Mouse (Mus musculus): Measurements from ENCODE around the gene Gm10720. TPM values are rescaled to one million over a fixed set of nuclear protein-coding genes. Genes with fewer than 3 reads are reported as not detected.

Gene Gm10720
- not detected for polyA plus RNA-seq (2014; fragmentation: Illumina TruSeq; extraction: RNeasy Lipid Tissue Mini Kit (QIAGEN cat#74804); ENCODE audit: low read depth, low replicate concordance)

GRCm38 (mm10) chr9:3015354-3015753 lies at the start of gene Gm10720:
TSS of gene Gm10720 (plus strand) at chr9:3015654.

GRCm38 (mm10) chr9:3000445-3000972 lies 14.9 kb upstream of the Gm10720 start, which contains the start of gene Gm10722:
TSS of gene Gm10722 (plus strand) at chr9:3000922.

GRCm38 (mm10) chr9:3002794-3003396 lies 12.6 kb upstream of the Gm10720 start, which contains the start of gene Gm11168:
TSS of gene Gm11168 (plus strand) at chr9:3003346.

GRCm38 (mm10) chr9:3012733-3013279 lies 2.6 kb upstream of the Gm10720 start, which contains the start of gene Gm10721:
TSS of gene Gm10721 (plus strand) at chr9:3013140.

GRCm38 (mm10) chr9:3017108-3017507 lies 1.7 kb downstream of the Gm10720 start, which contains the start of gene Gm10719:
TSS of gene Gm10719 (plus strand) at chr9:3017408.

DNA sequence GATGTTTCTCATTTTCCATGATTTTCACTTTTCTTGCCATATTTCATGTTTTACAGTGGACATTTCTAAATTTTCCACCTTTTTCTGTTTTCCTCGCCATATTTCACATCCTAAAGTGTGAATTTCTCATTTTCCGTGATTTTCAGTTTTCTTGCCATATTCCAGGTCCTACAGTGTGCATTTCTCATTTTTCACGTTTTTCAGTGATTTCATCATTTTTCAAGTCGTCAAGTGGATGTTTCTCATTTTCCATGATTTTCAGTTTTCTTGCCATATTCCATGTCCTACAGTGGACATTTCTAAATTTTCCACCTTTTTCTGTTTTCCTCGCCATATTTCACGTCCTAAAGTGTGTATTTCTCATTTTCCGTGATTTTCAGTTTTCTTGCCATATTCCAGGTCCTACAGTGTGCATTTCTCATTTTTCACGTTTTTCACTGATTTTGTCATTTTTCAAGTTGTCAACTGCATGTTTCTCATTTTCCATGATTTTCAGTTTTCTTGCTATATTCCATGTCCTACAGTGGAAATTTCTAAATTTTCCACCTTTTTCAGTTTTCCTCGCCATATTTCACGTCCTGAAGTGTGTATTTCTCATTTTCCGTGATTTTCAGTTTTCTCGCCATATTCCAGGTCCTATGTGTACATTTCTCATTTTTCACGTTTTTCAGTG lies 8.0 kb downstream of the Gm10720 start, which contains the start of gene Gm10718:
TSS of gene Gm10718 (plus strand) at position 236 of the 673 bp plus-strand sequence.

DNA sequence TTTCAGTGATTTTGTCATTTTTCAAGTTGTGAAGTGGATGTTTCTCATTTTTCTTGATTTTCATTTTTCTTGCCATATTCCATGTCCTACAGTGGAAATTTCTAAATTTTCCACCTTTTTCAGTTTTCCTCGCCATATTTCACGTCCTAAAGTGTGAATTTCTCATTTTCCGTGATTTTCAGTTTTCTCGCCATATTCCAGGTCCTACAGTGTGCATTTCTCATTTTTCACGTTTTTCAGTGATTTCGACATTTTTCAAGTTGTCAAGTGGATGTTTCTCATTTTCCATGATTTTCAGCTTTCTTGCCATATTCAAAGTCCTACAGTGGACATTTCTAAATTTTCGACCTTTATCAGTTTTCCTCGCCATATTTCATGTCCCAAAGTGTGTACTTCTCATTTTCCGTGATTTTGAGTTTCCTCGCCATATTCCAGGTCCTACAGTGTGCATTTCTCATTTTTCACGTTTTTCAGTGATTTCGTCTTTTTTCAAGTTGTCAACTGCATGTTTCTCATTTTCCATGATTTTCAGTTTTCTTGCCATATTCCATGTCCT lies 9.5 kb downstream of the Gm10720 start, which contains the start of gene Gm10717:
TSS of gene Gm10717 (plus strand) at position 506 of the 556 bp plus-strand sequence.

DNA sequence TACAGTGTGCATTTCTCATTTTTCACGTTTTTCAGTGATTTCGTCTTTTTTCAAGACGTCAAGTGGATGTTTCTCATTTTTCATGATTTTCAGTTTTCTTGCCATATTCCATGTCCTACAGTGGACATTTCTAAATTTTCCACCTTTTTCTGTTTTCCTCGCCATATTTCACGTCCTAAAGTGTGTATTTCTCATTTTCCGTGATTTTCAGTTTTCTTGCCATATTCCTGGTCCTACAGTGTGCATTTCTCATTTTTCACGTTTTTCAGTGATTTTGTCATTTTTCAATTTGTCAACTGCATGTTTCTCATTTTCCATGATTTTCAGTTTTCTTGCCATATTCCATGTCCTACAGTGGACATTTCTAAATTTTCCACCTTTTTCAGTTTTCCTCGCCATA lies 18.8 kb downstream of the Gm10720 start, which contains the start of gene Gm17535:
TSS of gene Gm17535 (plus strand) at position 301 of the 400 bp plus-strand sequence.

DNA sequence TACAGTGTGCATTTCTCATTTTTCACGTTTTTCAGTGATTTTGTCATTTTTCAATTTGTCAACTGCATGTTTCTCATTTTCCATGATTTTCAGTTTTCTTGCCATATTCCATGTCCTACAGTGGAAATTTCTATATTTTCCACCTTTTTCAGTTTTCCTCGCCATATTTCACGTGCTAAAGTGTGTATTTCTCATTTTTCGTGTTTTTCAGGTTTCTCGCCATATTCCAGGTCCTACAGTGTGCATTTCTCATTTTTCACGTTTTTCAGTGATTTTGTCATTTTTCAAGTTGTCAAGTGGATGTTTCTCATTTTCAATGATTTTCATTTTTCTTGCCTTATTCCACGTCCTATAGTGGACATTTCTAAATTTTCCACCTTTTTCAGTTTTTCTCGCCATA lies 21.1 kb downstream of the Gm10720 start, which contains the start of gene Gm10715:
TSS of gene Gm10715 (plus strand) at position 301 of the 400 bp plus-strand sequence.

Other genes starting within 250 kb of the Gm10720 start
- gene Gm10722, start 14.7 kb upstream of the Gm10720 start, polyA plus RNA-seq (2014; fragmentation: Illumina TruSeq; extraction: RNeasy Lipid Tissue Mini Kit (QIAGEN cat#74804); ENCODE audit: low read depth, low replicate concordance), result not detected
- not detected for gene Gm11168, start 12.3 kb upstream of the Gm10720 start, polyA plus RNA-seq (2014; fragmentation: Illumina TruSeq; extraction: RNeasy Lipid Tissue Mini Kit (QIAGEN cat#74804); ENCODE audit: low read depth, low replicate concordance)
- gene Gm10721, start 2.5 kb upstream of the Gm10720 start, polyA plus RNA-seq (2014; fragmentation: Illumina TruSeq; extraction: RNeasy Lipid Tissue Mini Kit (QIAGEN cat#74804); ENCODE audit: low read depth, low replicate concordance), result not detected
- not detected for gene Gm10719, start 1.8 kb downstream of the Gm10720 start, polyA plus RNA-seq (2014; fragmentation: Illumina TruSeq; extraction: RNeasy Lipid Tissue Mini Kit (QIAGEN cat#74804); ENCODE audit: low read depth, low replicate concordance)
- not detected for gene Gm10718, start 7.9 kb downstream of the Gm10720 start, polyA plus RNA-seq (2014; fragmentation: Illumina TruSeq; extraction: RNeasy Lipid Tissue Mini Kit (QIAGEN cat#74804); ENCODE audit: low read depth, low replicate concordance)
- gene Gm10717, start 9.8 kb downstream of the Gm10720 start, polyA plus RNA-seq (2014; fragmentation: Illumina TruSeq; extraction: RNeasy Lipid Tissue Mini Kit (QIAGEN cat#74804); ENCODE audit: low read depth, low replicate concordance), result not detected
- gene Gm17535, start 18.9 kb downstream of the Gm10720 start, polyA plus RNA-seq (2014; fragmentation: Illumina TruSeq; extraction: RNeasy Lipid Tissue Mini Kit (QIAGEN cat#74804); ENCODE audit: low read depth, low replicate concordance), result not detected
- not detected for gene Gm10715, start 21.2 kb downstream of the Gm10720 start, polyA plus RNA-seq (2014; fragmentation: Illumina TruSeq; extraction: RNeasy Lipid Tissue Mini Kit (QIAGEN cat#74804); ENCODE audit: low read depth, low replicate concordance)

All from kidney, adult 10 weeks (tissue).